Mouse (Mus musculus): ENCODE measurements around the gene S100a1. TPM values are rescaled to one million over a fixed set of nuclear protein-coding genes. Genes with fewer than 3 reads are reported as not detected.
A peak's percentile ranks its signal among the peaks of the same experiment; 100 is the strongest.

Gene S100a1
- polyA plus RNA-seq, 1 experiment from 2014 or later: 142 TPM

- no peaks in the 10 kb centered on the region for H3K9me3 ChIP-seq (ENCODE audit: control insufficient read depth, low read length)
- H3K36me3 ChIP-seq (ENCODE audit: control insufficient read depth, insufficient read depth, low read length): no peaks in the 10 kb centered on the region
- WGBS: 20% methylated on average over 10 of the region's 10 CpGs
- H3K27ac ChIP-seq (ENCODE audit: low read length): peak within 1 kb of the TSS; percentile 57
- peak within 1 kb of the TSS; percentile 59 for H3K9ac ChIP-seq (ENCODE audit: low read depth, low read length)
- peak within 1 kb of the TSS; percentile 41 for H3K4me3 ChIP-seq (ENCODE audit: low read length)
- H3K4me1 ChIP-seq (ENCODE audit: control insufficient read depth, insufficient read depth, low read length): peaks cover 17% of the 10 kb centered on the region; the same call in 1 of the 2 replicates
- H3K27me3 ChIP-seq (replicated peaks; ENCODE audit: control insufficient read depth, insufficient read depth, low read length): no peaks in the 10 kb centered on the region
- ATAC-seq: peak; percentile 92
- H3K4me2 ChIP-seq (ENCODE audit: low read depth, low read length): peak within 1 kb of the TSS; percentile 48
Measured at GRCm38 (mm10) chr3:90537141-90537904, 23.1 kb upstream of the S100a1 start, which contains the start of gene S100a16. TSS of gene S100a16 (plus strand) at chr3:90537254.

- Histone ChIP-seq H3K27me3 (replicated peaks; ENCODE audit: control insufficient read depth, insufficient read depth, low read length) (no peaks in the 10 kb centered on the region), H3K36me3 (ENCODE audit: control insufficient read depth, insufficient read depth, low read length) (no peaks in the 10 kb centered on the region), H3K27ac (ENCODE audit: low read length) (no peak overlapping the region), H3K9me3 (ENCODE audit: control insufficient read depth, low read length) (no peaks in the 10 kb centered on the region), H3K4me3 (ENCODE audit: low read length) (no peak overlapping the region), H3K4me2 (ENCODE audit: low read depth, low read length) (no peak overlapping the region), H3K4me1 (ENCODE audit: control insufficient read depth, insufficient read depth, low read length) (peaks cover 17% of the 10 kb centered on the region; the same call in 1 of the 2 replicates), H3K9ac (ENCODE audit: low read depth, low read length) (no peak overlapping the region)
- 71% methylated on average over 1 of the region's 1 CpGs for WGBS
- ATAC-seq: no peak
Measured at GRCm38 (mm10) chr3:90535446-90535845, 21.3 kb upstream of the S100a1 start.

- H3K4me2 ChIP-seq (ENCODE audit: low read depth, low read length): no peak overlapping the region
- no peaks in the 10 kb centered on the region for H3K9me3 ChIP-seq (ENCODE audit: control insufficient read depth, low read length)
- no peak overlapping the region for H3K27ac ChIP-seq (ENCODE audit: low read length)
- no peak overlapping the region for H3K9ac ChIP-seq (ENCODE audit: low read depth, low read length)
- peaks cover 3% of the 10 kb centered on the region for H3K4me1 ChIP-seq (ENCODE audit: control insufficient read depth, insufficient read depth, low read length)
- no peak overlapping the region for H3K4me3 ChIP-seq (ENCODE audit: low read length)
- 51% methylated on average over 5 of the region's 5 CpGs for WGBS
- H3K27me3 ChIP-seq (replicated peaks; ENCODE audit: control insufficient read depth, insufficient read depth, low read length): no peaks in the 10 kb centered on the region
- no peak for ATAC-seq
- no peaks in the 10 kb centered on the region for H3K36me3 ChIP-seq (ENCODE audit: control insufficient read depth, insufficient read depth, low read length)
Measured at GRCm38 (mm10) chr3:90531713-90532112, 17.5 kb upstream of the S100a1 start.

- H3K4me2 ChIP-seq (ENCODE audit: low read depth, low read length): 0 out of 2 replicates have a peak overlapping the region, but pooled peaks have one; percentile 5
Measured at GRCm38 (mm10) chr3:90527291-90527873, 13.2 kb upstream of the S100a1 start.

GRCm38 (mm10) chr3:90526580-90526979 lies 12.4 kb upstream of the S100a1 start, which contains the start of gene S100a14:
TSS of gene S100a14 (plus strand) at chr3:90526856.
- no peaks in the 10 kb centered on the region for H3K27me3 ChIP-seq (replicated peaks; ENCODE audit: control insufficient read depth, insufficient read depth, low read length)
- H3K9me3 ChIP-seq (ENCODE audit: control insufficient read depth, low read length): no peaks in the 10 kb centered on the region
- 0 out of 2 replicates have a peak, but pooled peaks cover 3% of the 10 kb centered on the region for H3K36me3 ChIP-seq (ENCODE audit: control insufficient read depth, insufficient read depth, low read length)
- no peak within 1 kb of the TSS for H3K4me3 ChIP-seq (ENCODE audit: low read length)
- peak within 1 kb of the TSS; percentile 20; the same call in 1 of the 2 replicates for H3K9ac ChIP-seq (ENCODE audit: low read depth, low read length)
- H3K27ac ChIP-seq (ENCODE audit: low read length): no peak within 1 kb of the TSS; the same call in 1 of the 2 replicates
- 37% methylated on average over 5 of the region's 5 CpGs for WGBS
- peak; percentile 98 for ATAC-seq
- 0 out of 2 replicates have a peak within 1 kb of the TSS, but pooled peaks have one; percentile 5 for H3K4me2 ChIP-seq (ENCODE audit: low read depth, low read length)
- H3K4me1 ChIP-seq (ENCODE audit: control insufficient read depth, insufficient read depth, low read length): peaks cover 12% of the 10 kb centered on the region

More at GRCm38 (mm10) chr3:90527291-90527873, 13.2 kb upstream of the S100a1 start:
- Histone ChIP-seq H3K36me3 (ENCODE audit: control insufficient read depth, insufficient read depth, low read length) (0 out of 2 replicates have a peak, but pooled peaks cover 3% of the 10 kb centered on the region), H3K9me3 (ENCODE audit: control insufficient read depth, low read length) (no peaks in the 10 kb centered on the region), H3K9ac (ENCODE audit: low read depth, low read length) (no peak overlapping the region), H3K4me1 (ENCODE audit: control insufficient read depth, insufficient read depth, low read length) (peaks cover 12% of the 10 kb centered on the region), H3K4me3 (ENCODE audit: low read length) (no peak overlapping the region), H3K27ac (ENCODE audit: low read length) (no peak overlapping the region), H3K27me3 (replicated peaks; ENCODE audit: control insufficient read depth, insufficient read depth, low read length) (no peaks in the 10 kb centered on the region)
- no peak for ATAC-seq
- 90% methylated on average over 7 of the region's 7 CpGs for WGBS

- no peaks in the 10 kb centered on the region for H3K27me3 ChIP-seq (replicated peaks; ENCODE audit: control insufficient read depth, insufficient read depth, low read length)
- peak; percentile 49 for ATAC-seq
- H3K9ac ChIP-seq (ENCODE audit: low read depth, low read length): peak overlapping the region; percentile 20; the same call in 1 of the 2 replicates
- no peak overlapping the region for H3K4me3 ChIP-seq (ENCODE audit: low read length)
- peaks cover 12% of the 10 kb centered on the region for H3K4me1 ChIP-seq (ENCODE audit: control insufficient read depth, insufficient read depth, low read length)
- H3K27ac ChIP-seq (ENCODE audit: low read length): no peak overlapping the region; the same call in 1 of the 2 replicates
- no peaks in the 10 kb centered on the region for H3K9me3 ChIP-seq (ENCODE audit: control insufficient read depth, low read length)
- H3K4me2 ChIP-seq (ENCODE audit: low read depth, low read length): no peak overlapping the region
- 74% methylated on average over 2 of the region's 2 CpGs for WGBS
- H3K36me3 ChIP-seq (ENCODE audit: control insufficient read depth, insufficient read depth, low read length): 0 out of 2 replicates have a peak, but pooled peaks cover 3% of the 10 kb centered on the region
Measured at GRCm38 (mm10) chr3:90526076-90526475, 11.9 kb upstream of the S100a1 start.

GRCm38 (mm10) chr3:90525421-90525820 lies 11.2 kb upstream of the S100a1 start:
- Histone ChIP-seq H3K9me3 (ENCODE audit: control insufficient read depth, low read length) (no peaks in the 10 kb centered on the region), H3K9ac (ENCODE audit: low read depth, low read length) (no peak overlapping the region), H3K4me2 (ENCODE audit: low read depth, low read length) (no peak overlapping the region), H3K4me3 (ENCODE audit: low read length) (no peak overlapping the region), H3K4me1 (ENCODE audit: control insufficient read depth, insufficient read depth, low read length) (peaks cover 12% of the 10 kb centered on the region), H3K27me3 (replicated peaks; ENCODE audit: control insufficient read depth, insufficient read depth, low read length) (no peaks in the 10 kb centered on the region), H3K27ac (ENCODE audit: low read length) (no peak overlapping the region), H3K36me3 (ENCODE audit: control insufficient read depth, insufficient read depth, low read length) (0 out of 2 replicates have a peak, but pooled peaks cover 3% of the 10 kb centered on the region)
- ATAC-seq: no peak
- WGBS: 69% methylated on average over 4 of the region's 4 CpGs

- Histone ChIP-seq H3K9me3 (ENCODE audit: control insufficient read depth, low read length) (no peaks in the 10 kb centered on the region), H3K36me3 (ENCODE audit: control insufficient read depth, insufficient read depth, low read length) (no peaks in the 10 kb centered on the region), H3K4me1 (ENCODE audit: control insufficient read depth, insufficient read depth, low read length) (peaks cover 13% of the 10 kb centered on the region), H3K27ac (ENCODE audit: low read length) (no peak overlapping the region), H3K9ac (ENCODE audit: low read depth, low read length) (no peak overlapping the region), H3K4me2 (ENCODE audit: low read depth, low read length) (no peak overlapping the region), H3K4me3 (ENCODE audit: low read length) (no peak overlapping the region), H3K27me3 (replicated peaks; ENCODE audit: control insufficient read depth, insufficient read depth, low read length) (no peaks in the 10 kb centered on the region)
- WGBS: 70% methylated on average over 4 of the region's 4 CpGs
- ATAC-seq: no peak
Measured at GRCm38 (mm10) chr3:90517711-90518110, 3.5 kb upstream of the S100a1 start.

- H3K4me1 ChIP-seq (ENCODE audit: control insufficient read depth, insufficient read depth, low read length): peaks cover 13% of the 10 kb centered on the region
- no peak overlapping the region; the same call in 1 of the 2 replicates for H3K9ac ChIP-seq (ENCODE audit: low read depth, low read length)
- WGBS: 94% methylated on average over 4 of the region's 4 CpGs
- ATAC-seq: no peak
- no peaks in the 10 kb centered on the region for H3K9me3 ChIP-seq (ENCODE audit: control insufficient read depth, low read length)
- H3K27me3 ChIP-seq (replicated peaks; ENCODE audit: control insufficient read depth, insufficient read depth, low read length): no peaks in the 10 kb centered on the region
- no peak overlapping the region for H3K4me3 ChIP-seq (ENCODE audit: low read length)
- H3K27ac ChIP-seq (ENCODE audit: low read length): no peak overlapping the region
- no peaks in the 10 kb centered on the region for H3K36me3 ChIP-seq (ENCODE audit: control insufficient read depth, insufficient read depth, low read length)
- H3K4me2 ChIP-seq (ENCODE audit: low read depth, low read length): peak overlapping the region; percentile 92; the same call in 1 of the 2 replicates
Measured at GRCm38 (mm10) chr3:90515789-90516188, 1.6 kb upstream of the S100a1 start.
